Mouse (Mus musculus) left cerebral cortex, postnatal 14 days (tissue): Measurements from ENCODE around the gene Trim80. TPM values are rescaled to one million over a fixed set of nuclear protein-coding genes. Genes with fewer than 3 reads are reported as not detected.

Experiments used
- DNase-seq, 2 experiments: peaks; one replicate each; pipeline ENCODE4 v3.0.0; 2021 to 2022; ENCODE audit warnings: low spot score in 2 of 2, mixed read lengths in 1 of 2
- intact Hi-C: fragments of 180-260 bp; cut with DNase I; formaldehyde crosslinking; loops from one replicate; pipeline ENCODE4 v1.15.1; 2025
- long read RNA-seq, 2 experiments: library from polyadenylated mRNA; stranded (forward); transcript quantifications; one replicate each; pipeline ENCODE4 v2.0.0; 2021
- total RNA-seq, 2 experiments: library from RNA; stranded (reverse); gene quantifications; 2 replicates each; pipeline ENCODE4 v1.2.3; 2021

Gene Trim80
- total RNA-seq: not detected
- long read RNA-seq, experiment 1: 0 reads
- long read RNA-seq, experiment 2: 0 reads

GRCm38 (mm10) chr11:115439906-115440595, at the start of gene Trim80:
Gene Trim80, plus strand, starts transcription at chr11:115440545.
- DNase-seq: no peak
- intact Hi-C loops: no loop called here

- intact Hi-C loops: no loop called here
- no peak for DNase-seq
Measured at GRCm38 (mm10) chr11:115391358-115391757, 49.0 kb upstream of the Trim80 start.

DNA sequence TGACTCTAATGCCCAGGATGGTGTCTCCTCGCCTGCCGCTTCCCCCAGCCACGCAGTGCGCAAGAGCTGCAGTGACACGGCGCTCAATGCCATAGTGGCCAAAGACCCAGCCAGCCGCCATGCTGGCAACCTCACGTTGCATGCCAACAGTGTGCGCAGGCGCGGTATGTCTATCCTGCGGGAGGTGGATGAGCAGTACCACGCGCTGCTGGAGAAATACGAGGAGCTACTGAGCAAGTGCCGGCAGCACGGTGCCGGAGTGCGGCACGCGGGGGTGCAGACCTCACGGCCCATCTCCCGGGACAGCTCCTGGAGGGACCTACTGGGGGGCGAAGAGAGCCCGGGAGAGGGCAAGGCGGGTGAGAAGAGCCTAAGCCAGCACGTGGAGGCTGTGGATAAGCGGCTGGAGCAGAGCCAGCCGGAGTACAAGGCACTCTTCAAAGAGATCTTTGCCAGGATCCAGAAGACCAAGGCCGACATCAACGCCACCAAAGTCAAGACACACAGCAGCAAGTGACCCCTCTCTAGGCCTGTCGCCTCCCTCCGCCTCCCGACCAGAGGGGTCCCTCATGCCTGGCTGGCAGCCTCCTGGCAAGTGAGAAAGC, 46.5 kb upstream of the Trim80 start:
- intact Hi-C loops: no loop called here
- no peak for DNase-seq

- intact Hi-C loops: no loop called here
- no peak for DNase-seq
Measured at GRCm38 (mm10) chr11:115398085-115398484, 42.3 kb upstream of the Trim80 start.

GRCm38 (mm10) chr11:115400126-115400525, 40.2 kb upstream of the Trim80 start:
- intact Hi-C loops: no loop called here
- no peak for DNase-seq

DNA sequence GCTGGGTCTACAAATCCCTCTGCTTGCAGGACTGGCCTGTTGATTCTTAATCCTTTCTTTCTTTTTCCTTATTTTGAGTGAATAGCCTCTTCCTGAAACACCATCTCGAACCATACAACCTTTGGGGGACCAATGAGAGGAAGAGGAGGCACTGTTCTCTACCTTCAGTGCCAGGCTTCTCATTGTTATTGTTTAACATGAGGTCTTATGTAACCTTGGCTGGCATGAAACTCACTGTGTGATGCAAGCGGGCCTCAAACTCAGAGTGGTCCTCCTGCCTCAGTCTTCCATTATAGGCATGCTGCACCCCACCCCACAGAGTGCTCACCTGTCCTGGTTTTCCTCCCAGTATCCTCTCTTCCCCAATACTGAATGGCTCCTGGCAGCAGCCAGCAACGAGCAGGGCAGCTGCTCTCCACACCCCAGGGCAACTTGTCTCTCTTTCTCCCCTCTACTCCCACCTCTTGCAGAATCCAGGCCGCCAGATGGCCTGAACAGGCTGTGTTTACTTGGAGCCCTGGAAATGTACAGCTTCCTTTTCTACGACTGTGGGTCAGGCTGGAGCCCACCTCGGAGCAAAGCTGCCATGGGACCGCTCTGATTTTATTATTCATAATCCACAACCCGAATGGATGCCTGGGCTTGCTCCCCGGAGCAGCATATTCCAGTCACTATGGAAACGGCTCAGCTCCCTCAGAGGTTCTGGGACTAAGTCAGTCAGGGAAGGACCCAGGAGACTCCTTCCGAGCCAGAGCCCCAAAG, 39.5 kb upstream of the Trim80 start:
- intact Hi-C loops: no loop called here
- DNase-seq: peak in 1 of 2 experiments; percentile 41

- intact Hi-C loops: no loop called here
Measured at GRCm38 (mm10) chr11:115403338-115404124, 36.8 kb upstream of the Trim80 start, which contains the start of gene Mrpl58. Gene Mrpl58, plus strand, starts transcription at chr11:115403752.

GRCm38 (mm10) chr11:115405723-115406122, 34.6 kb upstream of the Trim80 start:
- intact Hi-C loops: no loop called here
- DNase-seq: no peak

More at GRCm38 (mm10) chr11:115403338-115404124, 36.8 kb upstream of the Trim80 start, which contains the start of gene Mrpl58:
- peak; percentile 82 to 84 for DNase-seq

DNA sequence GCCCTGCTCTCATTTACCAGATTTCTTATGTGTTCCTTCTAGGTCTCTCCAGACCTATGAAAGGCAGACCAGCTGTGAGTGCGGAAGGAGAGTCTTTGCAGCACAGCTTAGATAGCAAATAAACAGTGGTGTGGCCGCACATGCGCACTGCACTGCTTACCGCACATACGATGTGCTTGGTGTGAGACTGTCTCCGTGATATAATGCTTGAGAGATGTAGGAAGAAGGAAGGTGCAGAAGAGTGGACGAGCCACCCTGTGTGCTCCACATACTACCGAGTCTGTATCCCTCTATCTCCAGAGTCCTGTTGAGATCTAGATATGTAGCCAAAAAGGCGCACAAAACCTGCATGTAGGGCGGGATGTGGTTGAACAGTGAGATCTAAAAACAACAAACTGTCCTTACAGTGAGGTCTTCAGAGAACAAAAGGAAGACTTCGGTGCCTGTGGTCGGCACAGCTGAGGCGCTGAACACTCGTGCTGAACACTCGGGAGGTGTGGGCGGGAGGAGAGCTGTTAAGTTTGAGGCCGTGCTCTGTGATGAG, 33.4 kb upstream of the Trim80 start:
- DNase-seq: no peak
- intact Hi-C loops: no loop called here

DNA sequence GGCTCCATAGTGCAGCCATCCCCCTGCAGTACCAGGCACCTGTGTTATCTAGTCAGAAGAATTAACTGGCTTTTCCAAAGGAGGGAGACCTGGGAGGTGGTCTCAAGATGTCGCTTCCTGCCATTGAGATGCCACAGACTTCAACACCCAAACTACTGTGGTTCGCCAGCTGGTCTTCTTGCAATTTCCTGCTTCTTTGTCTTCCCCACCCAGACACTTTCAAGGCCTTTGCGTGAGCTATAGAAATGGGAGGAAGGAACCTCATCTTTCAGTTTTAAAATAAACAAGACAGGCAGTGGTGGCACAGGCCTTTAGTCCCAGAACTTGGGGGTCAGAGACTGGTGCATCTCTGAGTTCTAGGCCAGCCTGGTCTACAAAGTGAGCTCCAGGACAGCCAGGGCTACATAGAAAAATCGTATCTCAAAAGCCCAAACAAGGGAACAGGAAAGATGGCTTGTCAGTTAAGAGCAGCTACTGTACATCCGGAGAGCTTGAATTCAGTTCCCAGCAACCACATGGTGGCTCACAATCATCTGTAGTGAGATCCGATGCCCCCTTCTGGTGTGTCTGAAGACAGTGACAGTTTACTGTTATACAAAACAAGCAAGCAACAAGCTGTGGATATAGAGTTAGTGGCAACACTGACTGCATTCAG, 32.0 kb upstream of the Trim80 start:
- intact Hi-C loops: no loop called here
- no peak for DNase-seq

DNA sequence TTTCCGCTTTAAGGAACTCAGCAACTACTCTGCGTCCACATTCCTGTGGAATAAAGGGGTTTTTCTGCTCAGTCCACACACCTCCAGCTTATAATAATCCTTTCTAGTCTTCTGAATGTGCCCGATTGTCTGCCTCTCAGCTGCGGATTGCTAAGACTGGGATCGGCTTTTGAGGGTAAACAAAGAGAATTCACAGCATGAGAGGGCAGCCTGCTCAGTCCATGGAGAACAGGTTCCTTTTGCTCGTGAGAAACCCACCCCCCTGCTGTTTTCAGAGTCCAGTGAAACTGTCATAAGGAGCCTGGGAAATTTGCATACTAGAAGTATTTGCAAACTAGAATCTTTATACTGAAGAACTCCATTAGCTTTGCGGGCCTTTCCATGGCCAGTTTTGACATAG, 30.8 kb upstream of the Trim80 start:
- no peak for DNase-seq
- intact Hi-C loops: no loop called here

- peak; percentile 96 to 97 for DNase-seq
- intact Hi-C loops: loop anchor here (2.0 kb wide), 1 partner anchor 55 kb away; the partner anchor contains the start of gene Armc7
Measured at GRCm38 (mm10) chr11:115419531-115420237, 20.7 kb upstream of the Trim80 start, which contains the start of the genes Atp5h and Kctd2. Gene Atp5h, minus strand, starts transcription at chr11:115419962. Gene Kctd2, plus strand, starts transcription at chr11:115420128.

- intact Hi-C loops: loop anchor here (2.0 kb wide), 1 partner anchor 54 kb away; the partner anchor contains the start of gene Armc7
Measured at GRCm38 (mm10) chr11:115420336-115421190, 19.8 kb upstream of the Trim80 start.

GRCm38 (mm10) chr11:115421328-115421727, 19.0 kb upstream of the Trim80 start:
- no peak for DNase-seq
- intact Hi-C loops: loop anchor here (2.0 kb wide), 1 partner anchor 53 kb away; the partner anchor contains the start of gene Armc7

More at GRCm38 (mm10) chr11:115420336-115421190, 19.8 kb upstream of the Trim80 start:
- DNase-seq: peak; percentile 54 to 57

- DNase-seq: no peak
- intact Hi-C loops: loop anchor here (2.0 kb wide), 1 partner anchor 53 kb away; the partner anchor contains the start of gene Armc7
Measured at GRCm38 (mm10) chr11:115421972-115422371, 18.4 kb upstream of the Trim80 start.

DNA sequence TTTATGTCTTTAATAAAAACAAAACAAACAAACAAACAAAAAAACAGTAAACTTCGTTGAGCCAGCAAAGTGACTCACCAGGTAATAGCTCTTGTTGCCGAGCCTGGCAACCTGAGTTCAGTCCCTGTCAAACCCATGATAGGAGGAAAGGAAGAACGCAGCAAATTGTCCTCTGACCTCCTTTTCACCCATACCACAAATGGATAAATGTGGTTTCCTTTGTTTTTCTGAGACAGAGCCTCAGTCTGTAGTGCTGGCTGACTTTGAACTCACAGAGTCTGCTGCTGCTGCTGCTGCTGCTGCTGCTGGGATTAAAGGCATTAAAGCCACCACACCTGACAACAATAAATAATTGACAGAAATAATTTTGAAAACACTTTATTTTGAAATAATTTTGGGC, 17.3 kb upstream of the Trim80 start:
- intact Hi-C loops: no loop called here
- DNase-seq: no peak

DNA sequence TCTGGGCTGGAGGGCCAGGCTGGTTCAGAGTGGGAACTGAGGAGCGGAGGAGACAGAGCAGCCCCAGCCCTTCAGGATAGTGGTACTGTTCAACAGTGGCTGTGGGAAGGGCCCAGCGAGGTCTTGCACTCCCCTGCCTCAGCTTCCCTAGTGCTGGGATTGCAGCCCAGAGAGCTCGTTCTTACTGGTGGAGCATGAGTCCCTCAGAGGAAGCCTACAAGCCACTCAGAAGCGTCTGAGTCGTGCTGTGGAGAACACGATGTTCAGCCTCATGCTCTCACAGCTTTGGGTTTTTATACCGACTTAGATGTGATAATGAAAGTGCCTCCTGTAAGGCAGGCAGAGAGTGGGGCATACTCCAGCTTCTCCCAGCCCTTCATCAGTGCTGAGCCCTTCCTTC, 15.7 kb upstream of the Trim80 start:
- intact Hi-C loops: no loop called here
- no peak for DNase-seq
